Mouse (Mus musculus) embryonic stem cell, embryonic (primary cell): Measurements from ENCODE around the gene 2610008E11Rik.
"Not testable (repeated sequence)": the region's sequence is repeated elsewhere in the genome, so short reads cannot be mapped to it uniquely, and the experiment has no call there.

Source experiments
- CTCF ChIA-PET, 4 experiments: fragments of 300-600 bp in 2 of 4; fragments of 350-600 bp in 2 of 4; sonication (Branson Sonifier 250); formaldehyde crosslinking; loops; one replicate each; lab custom pipeline; 2022; ENCODE audit warnings: inconsistent platforms in 2 of 4; lab: Charles Lee
- POLR2A ChIA-PET, 4 experiments: fragments of 300-600 bp in 2 of 4; fragments of 350-600 bp in 2 of 4; sonication (Branson Sonifier 250); formaldehyde crosslinking; loops; one replicate each; lab custom pipeline; 2022; ENCODE audit warnings: antibody characterized with exemption in 4 of 4, inconsistent platforms in 1 of 4; lab: Charles Lee

Gene 2610008E11Rik

DNA sequence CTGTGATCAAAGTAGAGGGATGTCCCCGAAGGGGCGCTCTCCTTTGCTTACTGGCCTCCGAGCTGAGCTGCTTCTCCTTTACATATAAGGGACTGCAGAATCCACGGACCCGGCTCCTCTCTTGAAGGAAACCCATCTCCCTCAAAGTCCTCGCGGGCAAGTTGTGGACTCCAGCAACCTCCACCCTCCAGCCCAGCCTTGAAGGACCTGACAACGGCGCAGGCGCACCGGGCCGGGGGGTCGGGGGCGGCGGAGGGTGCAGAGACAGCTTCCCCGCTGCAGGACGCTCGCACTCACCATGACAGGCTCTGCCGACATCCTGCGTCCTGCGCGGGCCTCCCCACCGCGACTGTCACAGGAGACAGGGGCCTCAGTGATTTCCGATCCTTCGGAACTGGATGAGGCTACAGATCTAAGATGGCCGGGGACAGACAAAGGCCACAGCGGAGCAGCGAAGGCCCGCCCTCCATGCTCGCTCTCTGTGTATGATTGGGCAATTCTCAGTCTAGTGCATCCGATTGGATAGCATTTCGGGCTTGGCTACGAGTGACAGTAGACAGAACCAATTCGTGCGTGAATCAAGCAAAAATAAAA lies at the start of gene 2610008E11Rik:
2610008E11Rik (minus strand) TSS at position 440 of the 594 bp plus-strand sequence.
- CTCF ChIA-PET, result no interaction called here
- POLR2A ChIA-PET, result interaction anchor here in 1 of 4 experiments (0.6 kb wide), 1 partner anchor 341 kb away, joined by 4 read pairs; no protein-coding TSS in a partner anchor

DNA sequence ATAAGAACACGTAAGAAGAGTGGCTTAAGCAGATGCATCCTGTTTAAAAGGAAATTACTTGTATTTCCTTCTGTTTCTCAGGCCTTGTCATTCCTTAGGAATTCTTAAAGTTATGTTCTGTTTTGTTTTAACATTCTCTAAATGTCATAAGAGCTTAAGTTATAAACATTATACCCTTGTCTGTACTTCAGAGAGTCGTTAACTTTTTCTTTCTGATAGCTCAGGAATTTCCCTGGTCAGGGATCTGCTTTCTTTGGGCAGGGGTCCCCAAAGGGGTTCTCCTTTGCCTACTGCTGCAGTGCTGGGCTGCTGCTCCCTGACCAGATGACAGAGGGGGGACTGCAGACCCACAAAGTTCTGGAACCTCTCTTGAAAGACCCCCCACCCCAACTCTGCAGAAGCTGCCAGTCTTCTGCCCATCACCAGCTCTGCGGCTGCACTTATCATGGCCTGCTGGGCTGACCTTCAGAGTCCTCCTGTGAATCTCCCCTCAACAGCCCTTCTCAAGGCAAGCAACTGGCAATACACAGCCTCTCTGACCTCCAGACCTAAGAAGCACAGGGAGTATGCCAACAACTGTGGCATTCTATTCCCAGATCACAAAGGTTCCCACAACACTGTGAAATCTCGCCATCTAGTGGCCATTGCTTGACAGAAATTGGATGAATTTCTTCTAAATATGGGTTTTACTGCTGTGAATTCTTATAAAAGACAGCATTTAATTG lies 18.9 kb upstream of the 2610008E11Rik start:
- CTCF ChIA-PET, result interaction anchor here in 3 of 4 experiments (0.6 to 1.8 kb wide), 11 partner anchors 8 to 370 kb away, joined by 3 to 8 read pairs (median 4); no protein-coding TSS in a partner anchor
- POLR2A ChIA-PET, result interaction anchor here in 1 of 4 experiments (0.6 kb wide), 1 partner anchor 690 kb away, joined by 3 read pairs; no protein-coding TSS in a partner anchor

DNA sequence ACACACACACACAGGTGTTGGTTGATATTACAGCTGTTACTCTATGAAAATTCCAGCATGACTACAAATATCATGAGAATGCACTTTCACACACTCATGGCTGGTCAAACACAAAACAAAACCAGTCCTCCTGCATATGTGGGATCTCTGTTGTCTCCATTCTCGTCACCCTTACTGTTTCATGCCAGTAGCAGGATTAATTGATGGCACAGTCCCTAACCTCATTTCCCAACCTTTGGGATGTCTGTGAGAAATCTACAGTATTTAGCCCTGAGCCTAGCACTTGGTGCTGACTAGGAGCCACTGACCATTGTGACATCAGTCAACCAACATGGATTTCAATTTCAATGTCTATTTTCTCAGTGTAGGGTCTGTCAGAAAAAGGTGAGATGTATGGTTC lies 17.7 kb upstream of the 2610008E11Rik start:
- CTCF ChIA-PET, result interaction anchor here in 1 of 4 experiments (1.0 kb wide), 1 partner anchor 359 kb away, joined by 4 read pairs; no protein-coding TSS in a partner anchor

DNA sequence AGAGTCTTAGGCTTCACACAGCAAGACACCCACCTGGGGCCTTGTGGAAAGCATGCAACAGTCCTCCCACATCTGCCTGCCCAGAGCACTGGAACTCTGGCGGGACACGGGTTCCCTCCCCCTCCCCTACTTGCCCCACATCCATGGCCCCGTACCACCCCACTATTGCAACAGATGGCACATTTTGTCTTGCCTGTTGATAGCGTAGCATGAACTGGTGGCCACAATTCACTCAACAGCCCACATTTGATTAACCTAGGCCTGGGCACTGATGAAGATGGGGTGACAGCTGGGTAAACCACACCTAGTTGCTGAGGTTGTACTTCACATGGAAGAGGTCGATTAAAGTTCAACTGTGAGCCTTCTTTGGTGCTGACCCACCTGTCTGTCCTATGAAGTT lies 13.1 kb upstream of the 2610008E11Rik start:
- POLR2A ChIA-PET, result interaction anchor here in 1 of 4 experiments (0.6 kb wide), 1 partner anchor 18 kb away, joined by 3 read pairs; no protein-coding TSS in a partner anchor
- CTCF ChIA-PET, result no interaction called here

More for the DNA sequence above, 17.7 kb upstream of the 2610008E11Rik start:
- POLR2A ChIA-PET, result no interaction called here

DNA sequence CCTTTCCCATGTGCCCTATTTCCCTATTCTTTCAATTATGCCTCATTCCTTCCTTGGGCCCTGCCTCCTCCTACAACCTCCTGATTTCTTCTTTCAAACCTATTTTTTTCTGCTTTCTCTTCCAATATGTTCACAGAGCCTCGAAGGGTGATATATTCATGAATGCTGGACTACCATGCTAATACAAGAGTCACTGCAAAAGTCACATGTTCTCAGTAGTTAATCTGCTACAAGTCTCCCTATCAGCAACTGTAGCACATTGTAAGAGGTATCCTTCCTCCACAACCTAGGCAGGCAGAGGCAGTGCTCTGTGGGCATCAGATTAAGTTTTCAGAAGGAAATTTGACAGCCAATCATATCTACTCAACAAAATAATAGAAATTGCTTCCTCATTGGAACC lies 11.8 kb upstream of the 2610008E11Rik start:
- POLR2A ChIA-PET, result no interaction called here
- CTCF ChIA-PET, result no interaction called here

DNA sequence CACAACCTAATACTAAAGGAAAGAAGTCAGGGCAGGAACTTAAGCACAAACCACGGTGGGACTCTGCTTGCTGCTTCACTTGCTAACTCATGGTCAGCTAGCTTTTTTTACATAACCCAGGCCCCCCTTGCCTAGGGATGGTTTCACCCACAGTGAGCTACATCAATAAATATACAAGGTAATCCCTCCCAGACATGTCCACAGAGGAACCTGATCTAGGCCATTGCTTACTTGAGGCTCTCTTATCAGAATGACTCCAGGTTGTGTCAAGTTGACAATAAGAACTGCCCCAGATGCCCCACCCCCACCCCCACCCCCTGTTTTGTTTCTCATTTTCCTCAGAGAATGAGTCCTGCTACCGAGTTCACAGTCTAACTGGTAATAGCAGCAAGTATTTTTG lies 10.1 kb upstream of the 2610008E11Rik start:
- CTCF ChIA-PET, result interaction anchor here in 1 of 4 experiments (1.5 kb wide), 1 partner anchor 9 kb away, joined by 4 read pairs; no protein-coding TSS in a partner anchor
- POLR2A ChIA-PET, result interaction anchor here in 1 of 4 experiments (0.5 kb wide), 1 partner anchor 15 kb away, joined by 4 read pairs; no protein-coding TSS in a partner anchor

DNA sequence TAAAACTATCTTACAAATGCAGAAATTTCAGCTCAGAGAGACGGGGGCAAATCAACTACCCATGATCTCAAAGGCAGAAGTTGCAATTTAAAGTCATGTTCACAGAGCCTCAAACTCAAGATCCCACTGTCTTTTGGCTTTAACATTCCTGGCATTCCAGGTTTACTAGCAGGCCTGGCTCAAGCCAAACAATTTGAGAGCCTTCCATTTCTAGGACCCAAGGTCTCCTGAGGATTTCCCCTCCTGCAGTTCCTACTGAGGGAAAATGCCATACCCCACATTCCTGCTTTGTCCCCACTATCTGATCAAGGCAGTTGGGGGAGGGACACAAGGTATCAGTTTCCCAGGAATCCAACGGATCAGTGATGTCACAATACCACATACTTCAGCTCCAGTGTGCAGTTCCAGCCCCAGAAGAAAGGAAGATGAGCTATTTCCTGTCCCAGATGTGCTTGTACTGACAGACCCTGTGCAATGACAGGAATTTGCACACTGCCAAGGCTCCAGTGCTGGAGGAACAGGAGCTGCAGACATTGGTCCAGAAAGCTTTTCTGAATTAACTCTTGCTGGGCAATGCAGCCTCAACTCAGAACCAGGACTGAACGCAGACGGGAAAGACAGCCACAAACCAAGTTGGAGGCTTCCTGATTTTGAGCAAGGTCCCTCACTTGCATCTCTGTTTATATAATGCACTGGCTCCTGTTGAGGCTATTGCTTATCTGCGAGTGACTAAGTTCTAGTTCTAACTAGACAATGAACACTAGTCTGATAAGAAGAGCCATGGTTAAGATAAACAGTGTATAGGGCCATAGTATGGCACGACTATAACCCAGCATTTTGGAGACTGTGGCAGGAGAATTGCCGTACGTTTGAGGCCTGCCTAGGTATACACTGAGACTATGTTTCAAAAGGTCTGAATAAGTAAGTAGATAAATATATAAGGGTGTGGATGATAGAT lies 9.2 kb upstream of the 2610008E11Rik start:
- ChIA-PET CTCF (interaction anchor here in 2 of 4 experiments (0.6 to 1.0 kb wide), 2 partner anchors 187 to 363 kb away, joined by 3 read pairs; no protein-coding TSS in a partner anchor), POLR2A (no interaction called here)

DNA sequence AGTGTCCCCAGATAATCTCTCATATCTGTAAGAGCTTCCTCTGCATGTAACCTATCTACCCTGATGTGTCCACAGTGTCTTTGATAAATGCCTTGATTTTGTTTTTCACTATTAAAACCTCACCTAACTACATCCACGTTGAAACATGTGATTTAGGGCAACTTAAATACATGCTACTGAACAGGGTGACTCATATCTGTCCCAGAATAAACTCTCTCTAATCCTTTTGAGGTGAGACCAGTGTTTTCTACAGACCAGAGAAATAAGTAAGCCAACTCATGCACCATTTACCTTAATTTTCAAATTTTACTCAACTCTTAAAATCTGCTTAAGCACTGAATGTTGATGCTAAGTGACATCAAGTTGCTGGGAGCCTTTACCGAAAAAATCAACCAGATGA lies 694 bp downstream of the 2610008E11Rik start:
- ChIA-PET POLR2A (interaction anchor here in 1 of 4 experiments (0.6 kb wide), 1 partner anchor 341 kb away, joined by 4 read pairs; no protein-coding TSS in a partner anchor), CTCF (no interaction called here)

DNA sequence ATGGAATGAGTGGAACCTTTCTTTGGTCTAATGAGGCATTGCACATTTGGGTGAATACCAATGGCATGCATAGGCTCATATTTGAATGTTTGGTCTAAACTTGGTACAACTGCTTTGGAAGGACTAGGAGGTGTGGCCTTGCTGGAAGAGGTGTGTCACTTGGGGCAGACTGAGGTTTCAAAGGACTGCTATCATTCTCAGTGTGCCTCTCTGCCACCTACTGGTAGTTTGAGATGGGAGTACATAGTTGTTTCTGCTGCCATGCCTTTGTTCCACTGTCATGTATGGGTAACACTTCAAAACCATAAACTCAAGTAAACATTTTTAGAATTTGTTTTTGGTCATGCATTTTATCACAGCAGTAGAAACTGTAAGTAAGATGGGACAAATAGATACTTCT lies 5.7 kb downstream of the 2610008E11Rik start:
- ChIA-PET POLR2A (no interaction called here), CTCF (interaction anchor here in 1 of 4 experiments (0.6 kb wide), 1 partner anchor 77 kb away, joined by 4 read pairs; no protein-coding TSS in a partner anchor)

DNA sequence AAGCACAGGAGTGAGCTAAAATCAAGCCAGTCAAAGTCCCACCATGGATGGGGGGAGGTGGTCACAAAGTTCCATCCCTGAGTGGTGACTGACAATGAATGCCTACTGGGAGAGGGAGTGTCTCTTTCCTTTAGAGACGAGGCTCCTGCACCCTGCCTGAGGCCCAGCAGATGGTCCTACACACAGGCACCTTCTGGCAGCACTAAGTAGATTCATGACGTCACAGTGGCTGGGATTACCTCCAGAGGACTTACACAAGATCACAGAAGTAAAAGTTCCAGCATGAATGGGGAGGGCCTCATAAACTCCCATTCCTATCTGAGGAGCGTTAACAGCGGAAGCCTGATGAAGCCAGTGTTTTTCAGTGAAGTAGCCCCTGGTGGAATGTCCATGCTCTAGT lies 8.4 kb downstream of the 2610008E11Rik start:
- CTCF ChIA-PET, result no interaction called here
- POLR2A ChIA-PET, result no interaction called here

DNA sequence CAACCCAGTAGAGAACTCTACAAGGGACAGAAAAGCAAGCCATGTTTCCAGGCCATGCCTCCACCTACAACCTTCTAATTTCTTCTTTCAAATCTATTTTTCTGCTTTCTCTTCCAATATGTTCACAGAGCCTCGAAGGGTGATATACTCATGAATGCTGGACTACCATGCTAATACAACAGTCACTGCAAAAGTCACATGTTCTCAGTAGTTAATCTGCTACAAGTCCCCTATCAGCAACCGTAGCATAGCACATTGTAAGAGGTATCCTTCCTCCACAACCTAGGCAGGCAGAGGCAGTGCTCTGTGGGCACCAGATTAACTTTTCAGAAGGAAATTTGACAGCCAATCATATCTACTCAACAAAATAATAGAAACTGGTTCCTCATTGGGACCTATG lies 10.8 kb downstream of the 2610008E11Rik start:
- ChIA-PET POLR2A (no interaction called here), CTCF (no interaction called here)

DNA sequence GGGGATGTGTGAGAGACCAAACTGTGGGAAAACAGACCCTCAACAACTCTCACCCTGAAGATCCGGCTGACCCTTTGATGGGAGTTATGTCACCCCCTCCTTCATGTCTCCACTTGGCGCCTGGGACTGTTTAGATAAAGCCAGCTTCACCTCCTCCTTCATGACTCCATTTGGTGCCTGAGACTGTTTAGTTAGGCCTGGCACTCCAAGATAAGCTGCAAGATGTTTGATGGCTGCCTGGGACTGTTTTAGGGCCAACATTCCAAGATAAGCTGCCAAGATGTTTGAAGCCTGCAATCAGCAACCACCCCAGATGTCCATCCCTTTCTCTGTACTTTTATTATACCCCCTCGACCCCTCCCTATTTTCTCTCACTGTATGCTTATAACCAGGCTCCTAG lies 40.0 kb downstream of the 2610008E11Rik start:
- CTCF ChIA-PET, POLR2A ChIA-PET: not testable (repeated sequence)

DNA sequence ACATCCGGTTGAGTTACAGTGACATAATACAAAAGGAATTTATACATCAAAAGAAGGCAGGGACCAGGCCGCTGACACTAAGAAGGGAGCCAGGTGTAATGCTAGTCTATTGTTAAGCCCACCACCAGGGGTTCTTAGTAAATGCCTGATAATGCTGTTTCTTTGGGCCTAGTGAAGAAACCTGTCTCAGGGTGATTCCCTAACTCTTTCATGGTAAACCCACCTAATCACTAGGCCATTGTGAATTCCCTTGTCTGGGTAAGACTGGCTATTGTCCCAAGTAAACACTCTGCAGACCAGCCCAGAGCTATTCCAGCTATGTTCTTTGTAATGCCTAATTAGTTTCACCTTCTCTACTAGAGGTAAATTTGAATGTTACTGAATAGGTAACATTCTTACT lies 54.9 kb downstream of the 2610008E11Rik start:
- POLR2A ChIA-PET, CTCF ChIA-PET: not testable (repeated sequence)

DNA sequence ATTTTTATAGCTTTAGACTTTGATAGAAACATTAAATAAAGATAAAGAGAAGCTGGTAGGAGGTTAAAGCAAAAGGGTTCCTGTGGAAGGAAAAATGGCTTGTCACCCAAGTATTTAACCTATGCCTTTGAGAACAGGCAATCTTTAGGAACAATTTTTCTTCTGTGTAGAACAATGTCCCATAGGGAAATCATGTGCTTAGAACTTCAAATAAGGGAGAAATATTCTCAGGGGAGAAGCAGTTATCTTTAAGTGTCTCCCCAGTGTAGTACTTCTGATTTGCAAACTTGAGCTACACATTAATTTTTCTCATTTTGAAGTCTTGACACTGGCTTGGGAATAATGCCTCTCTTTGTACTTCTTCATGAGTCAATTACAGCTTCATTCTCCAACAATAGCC lies 69.0 kb downstream of the 2610008E11Rik start, which contains the start of gene Olfr57:
Olfr57 (plus strand) TSS at position 301 of the 400 bp plus-strand sequence.
- ChIA-PET CTCF (no interaction called here), POLR2A (interaction anchor here in 1 of 4 experiments (0.9 kb wide), 1 partner anchor 42 kb away, joined by 3 read pairs; no protein-coding TSS in a partner anchor)
